Mouse (Mus musculus) C2C12 (cell line): ENCODE data around the gene Ranbp3l.

Source experiments
- CTCF ChIP-seq: IDR thresholded peaks from one replicate; pipeline ENCODE4 v1.5.1; 2011; ENCODE audit not compliant: control insufficient read depth, insufficient read depth, insufficient read length
- FOSL1 ChIP-seq: IDR thresholded peaks from one replicate; pipeline ENCODE4 v1.8.0; 2011; ENCODE audit warnings: mild to moderate bottlenecking, low read length; ENCODE audit not compliant: poor library complexity, insufficient read depth, severe bottlenecking
- MAX ChIP-seq: IDR thresholded peaks from one replicate; pipeline ENCODE4 v1.6.1; 2011; ENCODE audit warnings: mild to moderate bottlenecking, control low read depth
- USF1 ChIP-seq: IDR thresholded peaks from one replicate; pipeline ENCODE4 v1.6.1; 2011; ENCODE audit warnings: low read depth, mild to moderate bottlenecking, control low read depth, moderate library complexity

- TF ChIP-seq CTCF = no peak
- no peak for TF ChIP-seq MAX
- TF ChIP-seq USF1 = no peak
- TF ChIP-seq FOSL1 = no peak
These were observed at the start of gene Ranbp3l for GRCm38 (mm10) chr15:8967573-8968228.
